Mouse (Mus musculus) megakaryocyte-erythroid progenitor cell, adult 5-6 weeks (primary cell): ENCODE measurements around the gene Zfp946. TPM values are rescaled to one million over a fixed set of nuclear protein-coding genes. Genes with fewer than 3 reads are reported as not detected.

Source experiments
- ATAC-seq: replicated peaks from 2 replicates; pipeline ENCODE4 v1.8.0; 2016; ENCODE audit warnings: mild to moderate bottlenecking, inconsistent platforms; ENCODE audit not compliant: severe bottlenecking, poor library complexity, low FRiP score, low TSS enrichment
- total RNA-seq, 2 experiments: library from RNA; stranded (forward) in 1 of 2; stranded (reverse) in 1 of 2; fragments of 200-1000, 215-1000 nt in 1 of 2; fragments of >200 nt in 1 of 2; fragmentation: Nextera tagmentation in 1 of 2; gene quantifications; 2 replicates each; pipeline ENCODE4 v1.2.3; 2014 to 2017

Zfp946 gene
- total RNA-seq (2014; fragmentation: Nextera tagmentation) = 5.2 and 6.5 TPM in 2 replicates
- 2.8 and 3.2 TPM in 2 replicates for total RNA-seq (2017)

GRCm38 (mm10) chr17:22423952-22424617 lies at the start of gene Zfp946:
TSS of gene Zfp946 (plus strand) at chr17:22424222.
- peak; percentile 94 for ATAC-seq

- peak; percentile 98 for ATAC-seq
Observed at GRCm38 (mm10) chr17:22410756-22411155, 13.3 kb upstream of the Zfp946 start.

GRCm38 (mm10) chr17:22417510-22417909 lies 6.5 kb upstream of the Zfp946 start:
- ATAC-seq = peak; percentile 98

- ATAC-seq = no peak
Observed at GRCm38 (mm10) chr17:22424636-22425354, 773 bp downstream of the Zfp946 start.

- ATAC-seq = no peak
Observed at GRCm38 (mm10) chr17:22447684-22448083, 23.7 kb downstream of the Zfp946 start.

GRCm38 (mm10) chr17:22497120-22497519 lies 73.1 kb downstream of the Zfp946 start:
- no peak for ATAC-seq

Other genes starting within 250 kb of the Zfp946 start
- gene Zfp994, start 198.6 kb upstream of the Zfp946 start, total RNA-seq (2014; fragmentation: Nextera tagmentation) = 4.7 and 9.6 TPM in 2 replicates
- gene Zfp994, start 198.6 kb upstream of the Zfp946 start, total RNA-seq (2017) = 3.8 and 7.0 TPM in 2 replicates
- gene CT030661.1, start 109.4 kb upstream of the Zfp946 start, total RNA-seq (2014; fragmentation: Nextera tagmentation) = 18.4 and 21.5 TPM in 2 replicates
- gene CT030661.1, start 109.4 kb upstream of the Zfp946 start, total RNA-seq (2017) = 14.6 and 35.7 TPM in 2 replicates
- 16.6 and 26.8 TPM in 2 replicates for gene Zfp944, start 62.8 kb upstream of the Zfp946 start, total RNA-seq (2014; fragmentation: Nextera tagmentation)
- 6.8 and 11.1 TPM in 2 replicates for gene Zfp944, start 62.8 kb upstream of the Zfp946 start, total RNA-seq (2017)
- 10.8 and 15.4 TPM in 2 replicates for gene Zfp758, start 62.8 kb upstream of the Zfp946 start, total RNA-seq (2014; fragmentation: Nextera tagmentation)
- gene Zfp758, start 62.8 kb upstream of the Zfp946 start, total RNA-seq (2017) = 14.8 and 30.3 TPM in 2 replicates
- not detected in 2 replicates for gene Vmn2r111, start 149.3 kb downstream of the Zfp946 start, total RNA-seq (2014; fragmentation: Nextera tagmentation)
- not detected in 2 replicates for gene Vmn2r111, start 149.3 kb downstream of the Zfp946 start, total RNA-seq (2017)
- not detected in 2 replicates for gene Vmn2r112, start 176.7 kb downstream of the Zfp946 start, total RNA-seq (2014; fragmentation: Nextera tagmentation)
- not detected in 2 replicates for gene Vmn2r112, start 176.7 kb downstream of the Zfp946 start, total RNA-seq (2017)